Mouse (Mus musculus) cerebellum, adult 11-12 months (tissue): Measurements from ENCODE around the gene Rpa2.
A peak's percentile ranks its signal among the peaks of the same experiment; 100 is the strongest.
"Not testable (repeated sequence)": the region's sequence is repeated elsewhere in the genome, so short reads cannot be mapped to it uniquely, and the experiment has no call there.

Experiments
- DNase-seq: peaks from one replicate; pipeline ENCODE4 v3.0.0; 2022

The Rpa2 gene

GRCm38 (mm10) chr4:132767914-132768876 is at the start of gene Rpa2:
Gene Rpa2, plus strand, starts transcription at chr4:132768332.
- peak; percentile 99 for DNase-seq

GRCm38 (mm10) chr4:132728233-132728632 is 39.9 kb upstream of the Rpa2 start:
- DNase-seq: no peak

GRCm38 (mm10) chr4:132731616-132732015 is 36.5 kb upstream of the Rpa2 start:
- DNase-seq: no peak

- DNase-seq: peak; percentile 81
Measured at GRCm38 (mm10) chr4:132732148-132732684, 35.9 kb upstream of the Rpa2 start, which contains the start of gene Xkr8. Gene Xkr8, minus strand, starts transcription at chr4:132732546.

GRCm38 (mm10) chr4:132733071-132733770 is 34.9 kb upstream of the Rpa2 start:
- no peak for DNase-seq

- no peak for DNase-seq
Measured at GRCm38 (mm10) chr4:132734766-132735165, 33.4 kb upstream of the Rpa2 start.

- DNase-seq: no peak
Measured at GRCm38 (mm10) chr4:132735389-132735788, 32.7 kb upstream of the Rpa2 start.

- no peak for DNase-seq
Measured at GRCm38 (mm10) chr4:132735894-132736293, 32.2 kb upstream of the Rpa2 start.

GRCm38 (mm10) chr4:132737154-132737553 is 31.0 kb upstream of the Rpa2 start:
- not testable (repeated sequence) for DNase-seq

- no peak for DNase-seq
Measured at GRCm38 (mm10) chr4:132741491-132741890, 26.6 kb upstream of the Rpa2 start.

- no peak for DNase-seq
Measured at GRCm38 (mm10) chr4:132743992-132744911, 23.9 kb upstream of the Rpa2 start.

- DNase-seq: no peak
Measured at GRCm38 (mm10) chr4:132746911-132747517, 21.1 kb upstream of the Rpa2 start.

GRCm38 (mm10) chr4:132747664-132748259 is 20.4 kb upstream of the Rpa2 start:
- DNase-seq: no peak

- no peak for DNase-seq
Measured at GRCm38 (mm10) chr4:132748778-132749177, 19.4 kb upstream of the Rpa2 start.

- DNase-seq: no peak
Measured at GRCm38 (mm10) chr4:132749258-132749982, 18.7 kb upstream of the Rpa2 start.

- no peak for DNase-seq
Measured at GRCm38 (mm10) chr4:132752992-132753391, 15.1 kb upstream of the Rpa2 start.

GRCm38 (mm10) chr4:132756974-132757373 is 11.2 kb upstream of the Rpa2 start, which contains the start of gene Smpdl3b:
Gene Smpdl3b, minus strand, starts transcription at chr4:132757252.
- no peak for DNase-seq

- DNase-seq: no peak
Measured at GRCm38 (mm10) chr4:132757633-132758351, 10.3 kb upstream of the Rpa2 start.

GRCm38 (mm10) chr4:132760296-132760695 is 7.8 kb upstream of the Rpa2 start:
- DNase-seq: no peak

- no peak for DNase-seq
Measured at GRCm38 (mm10) chr4:132762602-132763001, 5.5 kb upstream of the Rpa2 start.
